Mouse (Mus musculus) WW6 (cell line): ENCODE data around the gene Tbl1xr1.

Source experiments
- DNase-seq: peaks from one replicate; pipeline ENCODE4 v3.0.0-alpha.2; 2013; ENCODE audit warnings: low read depth, low spot score

The Tbl1xr1 gene

DNA sequence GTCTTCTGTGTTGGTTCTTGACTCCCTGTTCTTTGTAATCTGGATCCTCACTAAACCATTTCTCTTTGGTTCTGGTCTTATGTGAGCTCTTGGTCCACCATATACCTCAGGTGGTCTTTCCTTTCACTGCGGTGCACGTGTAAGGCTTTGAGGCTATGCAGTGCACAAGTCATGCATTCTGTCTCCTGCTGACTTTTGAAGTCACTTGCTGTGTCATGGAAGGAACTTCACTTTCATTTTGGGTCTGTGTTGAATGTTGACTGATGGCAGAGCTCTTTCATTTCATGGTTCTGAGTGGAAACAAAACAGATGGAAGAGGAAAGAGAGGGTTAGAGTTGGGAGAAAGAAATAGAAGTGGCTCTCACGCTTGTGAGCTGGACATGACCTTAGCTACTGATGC lies 13.4 kb downstream of the Tbl1xr1 start:
- no peak for DNase-seq

DNA sequence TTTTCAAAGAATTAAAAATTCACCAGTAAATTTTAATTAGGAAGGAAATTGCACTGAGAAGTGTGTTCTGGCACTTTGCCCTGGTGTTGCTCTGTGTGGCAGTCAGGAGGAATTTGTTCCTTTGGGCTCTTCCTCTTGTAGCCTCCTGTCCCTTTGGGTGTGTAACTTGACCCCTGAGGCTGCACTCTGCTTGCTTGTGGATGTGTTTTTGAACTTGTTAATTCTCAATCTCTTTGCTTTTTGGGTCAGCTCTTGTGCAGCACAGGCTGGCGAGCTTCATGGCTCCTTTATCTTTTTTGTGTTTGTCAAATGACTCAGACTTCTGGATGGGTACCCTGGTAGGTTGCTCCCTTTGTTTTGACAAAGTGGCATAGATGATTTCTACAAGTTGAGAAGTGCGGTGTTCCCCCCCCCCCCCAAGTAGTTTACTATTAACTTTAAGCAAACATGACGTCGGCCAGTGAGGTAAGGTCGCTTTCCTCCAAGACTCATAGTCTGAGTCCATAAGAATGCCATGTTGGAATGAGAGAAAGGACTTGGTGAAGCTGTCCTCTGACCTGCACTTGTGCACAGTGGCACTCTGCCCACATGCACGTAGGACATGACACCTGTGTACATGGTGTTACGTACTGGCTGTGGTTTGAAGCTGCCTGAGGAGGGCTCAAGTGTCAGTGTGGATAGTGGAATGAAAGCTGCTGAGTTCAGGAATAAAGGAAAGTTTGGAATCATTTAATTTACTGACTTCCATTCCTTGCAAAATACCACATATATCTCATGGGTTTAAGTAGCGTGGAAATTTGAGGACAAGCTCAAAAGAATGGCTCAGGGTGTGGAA lies 14.2 kb downstream of the Tbl1xr1 start:
- DNase-seq: no peak

- no peak for DNase-seq
These were observed 14.8 kb downstream of the Tbl1xr1 start for GRCm38 (mm10) chr3:22091266-22091550.

DNA sequence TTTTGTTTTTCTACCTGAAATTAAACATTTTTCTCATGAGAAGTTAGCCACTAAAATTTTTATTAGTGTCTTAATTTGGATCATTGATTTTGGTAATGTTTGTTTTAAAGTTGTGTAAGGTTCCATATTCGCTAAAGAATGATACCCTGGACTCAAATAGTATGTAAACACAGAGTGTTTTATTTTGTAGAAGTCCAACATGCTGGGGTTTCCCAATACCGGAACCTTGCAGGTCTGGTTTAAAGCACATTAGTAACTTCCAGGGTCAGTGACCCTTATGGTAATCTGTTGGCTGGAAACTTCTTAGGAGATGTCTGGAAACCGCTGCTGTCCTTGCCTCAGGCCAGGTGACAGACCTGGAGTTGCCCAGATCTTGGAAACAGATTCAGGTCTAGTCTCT lies 15.2 kb downstream of the Tbl1xr1 start:
- no peak for DNase-seq

DNA sequence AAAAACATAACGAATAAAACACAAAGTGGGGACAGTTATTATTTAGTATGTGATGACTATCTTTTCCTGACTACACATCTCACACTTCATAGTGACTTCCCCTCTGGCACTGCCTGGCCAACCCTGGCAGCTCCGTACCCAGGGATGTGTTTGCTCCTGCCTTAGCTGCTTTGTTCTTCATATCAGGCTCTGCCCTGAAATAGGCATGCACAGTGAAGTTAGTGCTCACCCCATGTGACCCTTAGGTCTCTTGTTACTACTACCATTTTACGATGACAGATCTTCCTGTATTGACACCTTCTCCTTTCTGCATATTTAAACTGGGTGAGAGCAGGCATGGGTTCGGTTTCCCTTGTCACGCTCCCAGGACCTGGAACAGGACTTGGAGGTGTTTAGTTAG lies 16.3 kb downstream of the Tbl1xr1 start:
- no peak for DNase-seq

GRCm38 (mm10) chr3:22103986-22104515 lies 27.6 kb downstream of the Tbl1xr1 start:
- no peak for DNase-seq

- no peak for DNase-seq
These were observed 29.0 kb downstream of the Tbl1xr1 start for GRCm38 (mm10) chr3:22105471-22105870.

GRCm38 (mm10) chr3:22108013-22108412 lies 31.6 kb downstream of the Tbl1xr1 start:
- DNase-seq: no peak

DNA sequence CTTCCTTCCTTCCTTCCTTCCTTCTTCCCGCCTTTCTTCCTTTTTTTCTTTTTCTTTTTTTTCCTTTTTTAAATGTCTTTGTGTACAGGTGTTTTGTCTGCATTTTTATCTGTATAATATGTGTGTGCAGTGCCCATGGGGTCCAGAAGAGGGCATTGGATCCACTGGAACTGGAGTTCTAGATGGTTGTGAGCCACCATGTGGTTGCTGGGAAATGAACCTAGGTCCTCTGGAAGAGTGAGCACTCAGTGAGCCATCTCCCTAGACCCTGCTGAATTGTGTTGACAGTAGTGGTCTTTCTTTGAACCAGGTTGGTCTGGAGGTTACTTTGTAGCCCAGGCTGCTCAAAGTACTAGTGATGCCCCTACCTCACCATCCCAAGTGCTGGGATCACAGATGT lies 33.2 kb downstream of the Tbl1xr1 start:
- no peak for DNase-seq

GRCm38 (mm10) chr3:22113773-22114172 lies 37.3 kb downstream of the Tbl1xr1 start:
- no peak for DNase-seq

GRCm38 (mm10) chr3:22115221-22115620 lies 38.8 kb downstream of the Tbl1xr1 start:
- DNase-seq: no peak

GRCm38 (mm10) chr3:22115678-22116077 lies 39.2 kb downstream of the Tbl1xr1 start:
- no peak for DNase-seq

GRCm38 (mm10) chr3:22116188-22116587 lies 39.7 kb downstream of the Tbl1xr1 start:
- no peak for DNase-seq

- peak; percentile 74 for DNase-seq
These were observed 45.3 kb downstream of the Tbl1xr1 start for GRCm38 (mm10) chr3:22121741-22122140.

GRCm38 (mm10) chr3:22123145-22123544 lies 46.7 kb downstream of the Tbl1xr1 start:
- DNase-seq: no peak

GRCm38 (mm10) chr3:22126251-22126826 lies 49.9 kb downstream of the Tbl1xr1 start:
- DNase-seq: no peak

DNA sequence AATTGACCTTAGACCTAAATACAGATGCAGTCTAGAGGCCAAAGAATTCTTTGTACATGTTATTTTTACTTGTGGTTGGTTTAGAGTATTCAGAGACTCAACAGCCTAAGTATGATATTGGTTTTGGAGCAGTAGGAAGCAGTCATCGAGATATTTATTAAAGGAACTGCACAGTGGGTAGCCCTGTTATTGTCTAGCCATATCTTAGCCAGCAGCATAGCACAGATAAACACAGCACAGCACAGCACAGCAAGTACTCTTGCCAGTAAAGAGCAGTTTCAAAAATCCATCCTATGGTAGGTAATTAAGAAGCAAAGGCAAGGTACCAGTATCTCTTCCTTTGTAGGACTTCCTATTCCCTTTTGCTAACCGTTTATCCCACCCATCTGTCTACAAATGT lies 54.8 kb downstream of the Tbl1xr1 start:
- no peak for DNase-seq

DNA sequence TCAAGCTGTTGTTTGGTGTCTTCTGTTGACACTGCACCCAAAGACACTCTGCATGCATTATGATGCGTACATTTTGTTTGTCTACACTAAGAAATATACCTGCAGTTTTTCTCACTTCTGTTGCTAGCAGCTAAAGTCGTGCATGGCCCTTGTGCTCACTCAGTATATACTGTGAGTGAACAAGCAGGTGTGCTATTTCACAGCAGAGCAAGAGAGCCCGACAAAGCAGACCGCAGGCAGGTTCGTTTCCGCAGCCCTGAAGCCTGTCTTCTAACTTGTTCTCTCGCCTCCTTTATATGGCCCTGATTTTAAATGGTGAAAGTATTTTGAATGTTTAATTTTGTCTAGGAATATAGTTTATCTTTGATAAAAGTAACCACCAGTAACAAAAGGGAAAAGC lies 57.2 kb downstream of the Tbl1xr1 start:
- DNase-seq: no peak

DNA sequence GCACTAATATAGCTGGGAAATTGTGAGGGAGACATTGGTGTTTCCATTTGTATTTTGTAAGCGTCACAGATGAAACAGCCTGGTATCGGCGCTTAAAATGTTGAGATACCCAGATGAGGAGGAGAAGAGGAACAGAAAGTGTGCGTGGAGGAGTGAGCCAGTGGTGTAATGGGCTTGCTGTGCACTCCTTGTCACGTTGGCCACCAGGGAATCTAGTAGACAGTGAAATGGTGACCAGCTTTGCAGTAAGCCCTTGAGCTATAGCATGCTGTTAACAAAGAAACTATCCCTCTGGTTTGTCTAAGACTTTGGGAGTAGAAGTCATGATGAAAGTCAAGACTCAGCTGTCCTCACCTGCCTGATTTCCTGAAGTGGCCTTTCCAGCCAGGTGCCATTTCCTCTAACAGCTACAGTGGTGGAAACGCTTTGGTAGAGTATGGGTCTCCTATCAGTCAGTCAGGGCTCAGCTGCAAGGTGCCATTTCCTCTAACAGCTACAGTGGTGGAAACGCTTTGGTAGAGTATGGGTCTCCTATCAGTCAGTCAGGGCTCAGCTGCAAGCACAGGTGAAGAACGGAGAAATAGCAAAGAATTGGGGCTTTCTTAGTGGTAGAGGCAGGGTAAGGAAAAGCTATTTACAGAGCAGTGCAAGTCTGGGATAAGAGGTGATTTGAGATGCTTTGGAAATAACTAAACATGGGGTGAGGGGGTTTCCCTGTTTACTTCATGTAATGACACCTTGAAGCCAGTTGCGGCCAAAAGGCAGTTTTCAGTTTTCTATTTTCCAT lies 61.5 kb downstream of the Tbl1xr1 start:
- DNase-seq: no peak

DNA sequence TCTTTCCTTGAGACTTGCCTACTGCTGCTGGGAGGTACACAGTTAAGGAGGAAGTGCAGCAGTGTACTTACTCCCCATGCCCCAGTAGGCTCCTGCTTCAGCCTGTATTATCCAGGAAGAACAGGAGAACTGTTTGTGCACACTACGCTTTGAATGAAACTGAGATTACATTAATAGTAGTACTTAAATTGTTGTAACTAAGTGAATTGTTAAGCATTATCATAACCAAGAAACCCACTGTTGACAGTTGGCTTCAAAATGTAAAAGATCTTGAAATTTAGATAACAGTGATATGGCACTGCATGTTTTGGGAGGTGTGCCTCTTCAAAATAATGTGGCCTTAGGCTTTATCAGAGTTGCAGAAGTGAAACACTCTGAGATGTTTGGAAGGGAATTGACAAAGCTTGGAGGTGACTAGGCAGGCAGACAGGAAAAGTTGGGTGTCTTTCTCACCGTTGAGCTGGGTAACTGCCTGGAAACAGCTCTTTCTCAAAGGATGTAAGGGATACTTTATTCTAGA lies 62.2 kb downstream of the Tbl1xr1 start:
- no peak for DNase-seq

DNA sequence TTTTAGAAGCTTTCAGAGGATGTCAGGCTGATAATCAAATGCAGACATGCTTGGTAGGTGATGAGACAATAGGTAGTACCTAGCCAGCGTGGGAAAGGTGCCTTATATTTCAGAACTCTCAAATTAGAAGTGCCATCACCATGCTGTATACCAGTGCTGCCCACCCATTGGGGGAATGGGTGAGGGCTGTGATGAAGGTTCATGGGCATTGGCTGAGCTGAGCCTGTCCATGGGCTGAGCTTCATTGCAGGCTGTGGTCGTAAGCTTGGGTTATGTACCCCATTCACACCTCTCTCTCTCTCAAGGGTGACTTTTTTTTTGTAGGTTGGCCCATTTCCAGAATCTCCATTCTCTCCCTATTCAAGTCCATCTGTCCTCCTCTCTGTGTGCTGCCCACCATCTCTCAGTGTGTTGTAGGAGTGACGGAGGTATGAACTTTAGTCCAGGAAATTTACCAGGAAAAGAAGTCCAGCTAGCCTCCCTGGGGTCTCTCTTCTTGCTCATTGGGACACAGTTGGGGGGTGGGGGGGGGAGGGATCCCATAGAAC lies 63.7 kb downstream of the Tbl1xr1 start:
- no peak for DNase-seq
